Mouse (Mus musculus): ENCODE results near the gene Rpl29. TPM values are rescaled to one million over a fixed set of nuclear protein-coding genes. Genes with fewer than 3 reads are reported as not detected.

The Rpl29 gene
- 452 and 521 TPM in 2 replicates for polyA plus RNA-seq (2012; rRNA removed)

DNA sequence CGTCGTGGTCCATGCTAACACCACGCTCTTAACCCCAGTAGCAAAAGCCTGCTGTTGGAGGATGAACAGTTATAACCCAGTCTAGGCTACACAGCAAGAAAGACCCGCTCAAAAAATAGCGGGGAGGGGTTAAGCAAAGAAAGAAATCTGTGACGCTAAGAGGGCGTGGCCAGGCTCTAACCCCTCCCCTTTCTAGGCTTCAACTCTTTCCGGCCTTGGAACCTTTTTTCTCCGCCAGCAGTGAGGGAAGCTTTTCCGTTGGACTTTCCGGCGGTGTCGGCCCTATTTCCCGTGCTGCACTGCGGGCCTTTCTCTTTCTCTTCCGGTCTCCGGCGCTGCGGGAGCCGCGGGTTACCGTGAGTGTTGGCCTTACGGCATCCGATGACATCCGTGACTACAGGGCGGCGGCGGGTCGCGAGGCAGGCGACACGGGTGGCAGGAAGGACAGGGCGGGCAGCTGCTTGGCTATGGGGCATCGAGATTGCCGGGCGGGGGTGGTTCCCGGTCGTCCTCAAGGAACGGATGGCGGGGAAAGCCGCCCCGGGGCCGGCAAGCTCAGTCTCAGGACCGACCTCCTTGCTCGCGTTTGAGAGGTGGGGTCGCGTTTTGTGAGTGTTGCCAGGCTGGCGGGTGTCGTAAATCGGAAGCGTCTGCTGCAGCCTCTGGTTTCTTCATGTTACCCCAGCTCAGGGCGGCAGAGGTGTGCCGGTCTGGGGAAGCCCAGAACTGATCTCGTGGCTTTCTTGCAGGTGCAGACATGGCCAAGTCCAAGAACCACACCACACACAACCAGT, at the start of gene Rpl29:
Gene Rpl29 (plus strand): TSS at position 234 of the 794 bp plus-strand sequence.
- 0% methylated on average over 55 of the region's 55 CpGs for WGBS

DNA sequence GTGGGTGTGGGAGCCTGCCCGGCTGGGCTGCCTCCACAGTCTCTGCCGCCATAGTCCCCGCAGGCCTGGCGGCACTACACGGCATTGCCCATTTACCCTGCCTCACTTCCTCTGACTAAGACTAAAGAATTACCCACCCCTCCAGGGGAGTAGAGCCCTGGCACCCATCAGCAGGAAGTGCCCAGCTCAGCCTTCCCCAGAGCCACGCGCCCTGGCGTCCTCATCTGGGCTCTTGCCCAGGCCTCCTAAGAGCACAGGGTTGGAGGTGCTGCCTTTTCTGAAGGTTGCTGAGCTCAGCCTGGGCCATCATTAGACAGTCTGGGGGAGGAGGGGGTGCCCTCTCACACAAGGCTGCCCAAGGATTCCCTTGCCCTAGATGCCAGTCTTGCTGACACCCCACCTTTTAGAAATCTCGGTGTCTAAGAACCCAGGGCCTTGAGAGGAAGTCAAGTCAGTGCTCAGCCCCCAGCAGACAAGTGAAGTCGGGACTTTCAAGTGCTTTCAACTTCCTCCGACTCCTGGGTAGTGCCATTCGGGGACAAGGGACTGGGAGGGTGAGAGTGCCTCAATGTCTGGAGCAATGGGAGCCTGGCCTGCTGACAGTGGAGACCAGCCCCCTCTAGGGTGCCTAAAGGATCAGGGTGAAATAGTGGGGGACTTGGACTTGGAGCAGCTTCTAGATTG, 42.9 kb upstream of the Rpl29 start:
- TF ChIP-seq POLR2A (IDR thresholded peaks at IDR 0.05; ENCODE audit: low read depth, low read length) (no peak), CTCF (conservative IDR thresholded peaks at IDR 0.05; ENCODE audit: insufficient read depth, insufficient read length, low read depth, low read length) (no peak)
- WGBS: 55% methylated on average over 12 of the region's 12 CpGs
- DNase-seq: no peak
- peaks cover 5% of the 10 kb centered on the region; the same call in 1 of the 2 replicates for H3K4me1 ChIP-seq (ENCODE audit: control insufficient read depth, insufficient read depth, low read length)
- H3K27me3 ChIP-seq (replicated peaks; ENCODE audit: control insufficient read depth, insufficient read depth, low read length): no peaks in the 10 kb centered on the region
- no peak overlapping the region for H3K27ac ChIP-seq (ENCODE audit: insufficient read depth, low read depth, low read length)
- no peaks in the 10 kb centered on the region for H3K36me3 ChIP-seq (ENCODE audit: control insufficient read depth, insufficient read depth, low read length)
- H3K4me3 ChIP-seq (ENCODE audit: insufficient read depth, low read depth, low read length): no peak overlapping the region

More for the DNA sequence above, at the start of gene Rpl29:
- H3K4me1 ChIP-seq (ENCODE audit: control insufficient read depth, insufficient read depth, low read length): 0 out of 2 replicates have a peak, but pooled peaks cover 4% of the 10 kb centered on the region
- H3K4me3 ChIP-seq (ENCODE audit: insufficient read depth, low read depth, low read length): peak within 1 kb of the TSS; percentile 81
- no peaks in the 10 kb centered on the region for H3K27me3 ChIP-seq (replicated peaks; ENCODE audit: control insufficient read depth, insufficient read depth, low read length)
- H3K36me3 ChIP-seq (ENCODE audit: control insufficient read depth, insufficient read depth, low read length): peaks cover 1% of the 10 kb centered on the region; the same call in 1 of the 2 replicates
- DNase-seq: peak; percentile 98
- H3K27ac ChIP-seq (ENCODE audit: insufficient read depth, low read depth, low read length): peak within 1 kb of the TSS; percentile 96
- no peak for TF ChIP-seq POLR2A (IDR thresholded peaks at IDR 0.05; ENCODE audit: low read depth, low read length)
- TF ChIP-seq CTCF (conservative IDR thresholded peaks at IDR 0.05; ENCODE audit: insufficient read depth, insufficient read length, low read depth, low read length): no peak

DNA sequence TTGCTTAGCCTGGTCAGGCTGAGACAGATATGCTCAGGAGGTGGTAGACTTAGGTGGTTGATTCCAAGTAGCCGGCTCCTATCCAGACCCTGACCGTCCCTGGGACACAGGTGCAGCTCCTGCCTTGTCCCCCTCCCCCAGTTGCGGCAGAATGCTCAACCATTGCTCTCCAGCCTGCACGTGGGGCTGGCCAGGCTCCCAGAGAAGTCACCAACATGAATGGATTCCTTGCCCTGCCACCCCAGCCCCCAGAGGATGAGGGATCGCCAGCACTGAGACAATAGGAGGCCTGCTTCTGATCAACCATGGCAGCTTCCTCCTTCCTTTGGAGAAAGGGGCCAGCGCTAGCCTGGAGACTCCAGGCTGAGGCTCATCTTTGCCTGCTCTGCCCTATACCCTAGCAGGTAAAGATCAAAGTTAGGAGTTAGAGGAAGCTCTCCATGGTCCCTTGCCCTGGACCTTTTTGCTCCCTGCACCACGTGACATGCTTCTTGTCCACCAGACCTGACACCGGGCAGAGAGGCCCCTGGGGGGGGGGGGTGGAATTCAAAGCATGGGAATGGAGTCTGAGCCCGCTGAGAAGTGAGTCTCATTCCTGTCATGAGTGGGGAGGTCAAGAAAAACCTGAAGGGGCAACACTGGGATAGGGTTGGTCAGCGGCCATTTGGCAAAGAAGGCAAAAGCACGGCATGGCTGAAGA, 36.3 kb upstream of the Rpl29 start:
- TF ChIP-seq CTCF (conservative IDR thresholded peaks at IDR 0.05; ENCODE audit: insufficient read depth, insufficient read length, low read depth, low read length) (no peak), POLR2A (IDR thresholded peaks at IDR 0.05; ENCODE audit: low read depth, low read length) (no peak)
- DNase-seq: no peak
- 58% methylated on average over 11 of the region's 11 CpGs for WGBS
- no peak overlapping the region for H3K27ac ChIP-seq (ENCODE audit: insufficient read depth, low read depth, low read length)
- H3K36me3 ChIP-seq (ENCODE audit: control insufficient read depth, insufficient read depth, low read length): no peaks in the 10 kb centered on the region
- H3K4me3 ChIP-seq (ENCODE audit: insufficient read depth, low read depth, low read length): no peak overlapping the region
- peaks cover 14% of the 10 kb centered on the region for H3K4me1 ChIP-seq (ENCODE audit: control insufficient read depth, insufficient read depth, low read length)
- no peaks in the 10 kb centered on the region for H3K27me3 ChIP-seq (replicated peaks; ENCODE audit: control insufficient read depth, insufficient read depth, low read length)

DNA sequence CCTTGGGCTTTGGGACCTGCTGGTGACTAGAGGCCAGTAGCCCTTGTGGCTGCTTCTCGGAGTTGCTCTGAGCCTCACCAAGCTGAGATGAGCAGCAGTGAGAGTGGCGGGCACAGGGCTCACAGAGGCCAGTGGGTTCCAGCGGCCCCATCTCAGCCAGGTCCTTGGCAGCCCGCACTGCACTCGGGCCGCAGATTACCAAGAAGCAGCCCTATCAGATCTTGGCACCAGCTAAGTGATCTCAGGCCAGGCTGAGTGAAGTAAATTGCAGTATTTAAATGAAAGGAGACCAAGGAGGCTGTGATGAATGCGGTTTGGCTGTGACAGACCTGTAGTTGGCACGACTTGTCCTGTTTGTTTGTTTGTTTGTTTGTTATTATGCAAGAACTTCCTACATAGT, 35.7 kb upstream of the Rpl29 start:
- WGBS: 70% methylated on average over 8 of the region's 8 CpGs
- H3K36me3 ChIP-seq (ENCODE audit: control insufficient read depth, insufficient read depth, low read length): no peaks in the 10 kb centered on the region
- H3K4me1 ChIP-seq (ENCODE audit: control insufficient read depth, insufficient read depth, low read length): peaks cover 16% of the 10 kb centered on the region
- TF ChIP-seq CTCF (conservative IDR thresholded peaks at IDR 0.05; ENCODE audit: insufficient read depth, insufficient read length, low read depth, low read length) (no peak), POLR2A (IDR thresholded peaks at IDR 0.05; ENCODE audit: low read depth, low read length) (no peak)
- no peak overlapping the region for H3K27ac ChIP-seq (ENCODE audit: insufficient read depth, low read depth, low read length)
- no peak overlapping the region for H3K4me3 ChIP-seq (ENCODE audit: insufficient read depth, low read depth, low read length)
- DNase-seq: no peak
- H3K27me3 ChIP-seq (replicated peaks; ENCODE audit: control insufficient read depth, insufficient read depth, low read length): no peaks in the 10 kb centered on the region

DNA sequence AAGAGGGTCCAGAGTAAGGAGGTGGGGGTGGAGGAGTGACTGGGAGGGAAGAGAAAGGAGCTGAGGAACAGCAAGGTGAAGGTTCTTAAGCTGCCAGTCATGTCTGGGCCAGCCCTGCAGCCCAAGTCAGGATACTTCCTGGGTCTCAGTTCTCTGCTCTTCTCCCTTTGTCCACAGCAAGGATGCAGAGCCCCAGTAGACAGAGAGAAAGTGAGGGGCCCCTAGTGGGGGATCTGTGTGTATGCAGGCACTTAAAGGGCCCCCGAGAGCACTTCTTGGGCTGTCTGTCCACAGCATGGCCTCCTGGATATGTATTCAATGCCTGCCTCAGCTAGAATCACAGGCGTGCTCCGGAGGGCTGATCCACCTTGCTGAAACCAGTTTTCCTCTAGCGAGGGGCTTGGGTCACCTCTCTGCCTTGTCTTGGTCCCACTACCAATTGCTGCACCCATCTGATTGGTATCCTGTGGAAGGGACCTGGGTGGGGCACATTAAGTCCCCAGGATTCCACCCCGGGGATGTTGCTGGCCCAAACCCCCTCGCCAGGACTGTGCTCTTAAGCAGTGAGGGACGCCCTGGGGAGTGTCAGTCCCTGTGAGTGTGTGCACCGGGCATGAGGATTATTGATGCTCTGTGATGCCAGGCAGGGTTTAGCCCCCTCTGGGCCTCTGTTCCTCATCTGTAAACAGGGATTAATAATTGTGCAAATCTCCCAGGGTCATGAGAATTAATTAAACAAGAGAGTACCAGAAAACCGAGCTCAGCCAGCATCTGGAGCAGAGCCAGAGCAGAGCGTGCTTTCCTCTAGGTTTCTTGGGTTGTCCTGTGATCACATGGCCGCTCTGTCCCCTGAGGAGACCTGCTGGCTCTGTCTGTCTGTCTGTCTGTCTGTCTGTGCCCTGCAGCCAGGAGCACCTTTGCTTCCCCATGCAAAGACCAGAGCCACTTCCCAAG, 34.3 kb upstream of the Rpl29 start:
- TF ChIP-seq POLR2A (IDR thresholded peaks at IDR 0.05; ENCODE audit: low read depth, low read length) (no peak), CTCF (conservative IDR thresholded peaks at IDR 0.05; ENCODE audit: insufficient read depth, insufficient read length, low read depth, low read length) (peak; percentile 32; the same call in 1 of the 2 replicates)
- DNase-seq: peak; percentile 76
- H3K27me3 ChIP-seq (replicated peaks; ENCODE audit: control insufficient read depth, insufficient read depth, low read length): no peaks in the 10 kb centered on the region
- peaks cover 21% of the 10 kb centered on the region for H3K4me1 ChIP-seq (ENCODE audit: control insufficient read depth, insufficient read depth, low read length)
- 46% methylated on average over 11 of the region's 11 CpGs for WGBS
- no peak overlapping the region for H3K27ac ChIP-seq (ENCODE audit: insufficient read depth, low read depth, low read length)
- H3K36me3 ChIP-seq (ENCODE audit: control insufficient read depth, insufficient read depth, low read length): no peaks in the 10 kb centered on the region
- H3K4me3 ChIP-seq (ENCODE audit: insufficient read depth, low read depth, low read length): no peak overlapping the region

DNA sequence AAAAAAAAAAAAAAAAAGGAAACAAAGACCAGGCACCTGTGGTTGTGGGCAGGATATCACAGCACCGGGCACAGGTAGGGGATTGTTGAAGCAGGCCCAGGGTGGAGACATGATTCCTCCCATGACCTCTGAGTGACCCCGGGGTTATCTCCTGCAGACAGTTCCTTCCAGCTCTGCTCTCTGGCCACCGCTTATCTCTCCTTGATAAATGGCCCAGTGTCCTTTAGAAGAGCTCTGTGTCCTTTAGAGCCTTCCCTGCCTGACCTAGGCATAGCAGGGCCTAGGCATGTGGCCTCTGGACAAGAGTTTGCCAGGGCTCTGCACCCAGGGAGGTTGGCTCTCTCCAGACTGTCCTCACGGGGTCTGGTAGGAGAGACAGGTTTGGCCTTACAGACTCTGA, 31.5 kb upstream of the Rpl29 start:
- WGBS: 87% methylated on average over 4 of the region's 4 CpGs
- Histone ChIP-seq H3K36me3 (ENCODE audit: control insufficient read depth, insufficient read depth, low read length) (no peaks in the 10 kb centered on the region), H3K27ac (ENCODE audit: insufficient read depth, low read depth, low read length) (no peak overlapping the region), H3K4me3 (ENCODE audit: insufficient read depth, low read depth, low read length) (no peak overlapping the region), H3K4me1 (ENCODE audit: control insufficient read depth, insufficient read depth, low read length) (peaks cover 19% of the 10 kb centered on the region), H3K27me3 (replicated peaks; ENCODE audit: control insufficient read depth, insufficient read depth, low read length) (no peaks in the 10 kb centered on the region)
- no peak for TF ChIP-seq POLR2A (IDR thresholded peaks at IDR 0.05; ENCODE audit: low read depth, low read length)
- TF ChIP-seq CTCF (conservative IDR thresholded peaks at IDR 0.05; ENCODE audit: insufficient read depth, insufficient read length, low read depth, low read length): no peak
- peak; percentile 40 for DNase-seq
